Comparison of ENCODE assay signal across 21 mouse cellular contexts in the genomic region with DNA sequence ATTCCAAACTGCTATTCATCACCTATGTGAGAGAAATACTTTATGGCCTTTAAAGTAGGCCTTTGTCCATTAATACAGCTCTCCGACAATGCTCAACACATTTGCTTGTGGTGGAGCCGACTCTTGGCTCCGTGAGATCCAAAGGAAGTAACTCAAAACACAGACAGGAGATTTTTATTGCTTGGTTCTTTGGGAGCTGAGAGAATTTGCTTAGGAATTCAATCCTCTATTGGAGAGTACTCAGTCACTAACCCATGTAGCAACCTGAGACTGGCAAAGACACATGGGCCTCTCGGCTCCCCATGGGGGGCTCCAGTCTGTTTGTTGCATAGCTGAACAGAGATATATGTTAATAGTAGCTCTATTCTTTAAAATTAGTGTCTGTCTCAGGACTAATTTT.
DNase-seq lines count a peak whose midpoint lies in the region; ATAC-seq lines count a peak whose summit lies in the region.
"Had no signal": no experiment of that assay in that cellular context is flagged by ENCODE, and none has a peak within 500 bp of the region (broad histone marks: within the 10 kb centered on the region; RNA-seq: fewer than 3 reads in every experiment).

No protein-coding gene starts in this region.

- H3K9ac ChIP-seq in kidney, embryonic 16.5 days (replicated peaks; ENCODE audit: low read length), result no peak overlapping the region
- H3K9ac ChIP-seq in limb, embryonic 12.5 days (replicated peaks), result no peak overlapping the region
- H3K9ac ChIP-seq: heart, embryonic 15.5 days had no signal

- no peaks in the 10 kb centered on the region for H3K36me3 ChIP-seq in kidney, embryonic 16.5 days (ENCODE audit: insufficient read depth, low read length)
- H3K36me3 ChIP-seq in embryonic facial prominence, embryonic 10.5 days (replicated peaks), result no peaks in the 10 kb centered on the region
- no peaks in the 10 kb centered on the region for H3K36me3 ChIP-seq in limb, embryonic 12.5 days
- no peaks in the 10 kb centered on the region for H3K36me3 ChIP-seq in forebrain, embryonic 10.5 days (replicated peaks)
- H3K36me3 ChIP-seq: G1E; heart, embryonic 10.5 days; heart, embryonic 15.5 days had no signal

- no peaks in the 10 kb centered on the region for H3K27me3 ChIP-seq in kidney, embryonic 16.5 days (ENCODE audit: insufficient read depth, low read length)
- no peaks in the 10 kb centered on the region for H3K27me3 ChIP-seq in embryonic facial prominence, embryonic 10.5 days (replicated peaks; ENCODE audit: low read depth, poor library complexity, severe bottlenecking)
- no peaks in the 10 kb centered on the region for H3K27me3 ChIP-seq in limb, embryonic 12.5 days
- H3K27me3 ChIP-seq in forebrain, embryonic 10.5 days (ENCODE audit: poor library complexity, severe bottlenecking), result no peaks in the 10 kb centered on the region
- H3K27me3 ChIP-seq: heart, embryonic 15.5 days had no signal

- no peak overlapping the region for H3K4me2 ChIP-seq in kidney, embryonic 16.5 days (replicated peaks; ENCODE audit: low read depth, low read length)
- no peak overlapping the region for H3K4me2 ChIP-seq in limb, embryonic 12.5 days
- H3K4me2 ChIP-seq: heart, embryonic 15.5 days had no signal

- H3K9me3 ChIP-seq in kidney, embryonic 16.5 days (ENCODE audit: low read length), result no peaks in the 10 kb centered on the region
- no peaks in the 10 kb centered on the region for H3K9me3 ChIP-seq in embryonic facial prominence, embryonic 10.5 days
- H3K9me3 ChIP-seq in limb, embryonic 12.5 days, result no peaks in the 10 kb centered on the region
- no peaks in the 10 kb centered on the region for H3K9me3 ChIP-seq in forebrain, embryonic 10.5 days
- H3K9me3 ChIP-seq: heart, embryonic 10.5 days; heart, embryonic 15.5 days had no signal

- intact Hi-C loops in gastrocnemius, postnatal 36 days (cut with DNase I), result no loop called here

- no peak for ATAC-seq in kidney, embryonic 16.5 days (ENCODE audit: low FRiP score, low TSS enrichment)
- ATAC-seq in limb, embryonic 12.5 days (ENCODE audit: insufficient number of reproducible peaks, insufficient read depth, low FRiP score, low TSS enrichment, low read depth), result no peak
- ATAC-seq: CD4-positive, CD25-positive, alpha-beta regulatory T cell, adult 4 months; hindbrain, embryonic 16.5 days had no signal

- DNase-seq in heart, adult 11 months, result peak; percentile 67
- no peak for DNase-seq in heart, postnatal 4 days
- no peak for DNase-seq in kidney, postnatal 14 days
- DNase-seq in embryonic facial prominence, embryonic 10.5 days (ENCODE audit: low spot score), result no peak
- DNase-seq in forebrain, embryonic 10.5 days (ENCODE audit: extremely low spot score, low spot score), result no peak
- no peak for DNase-seq in gastrocnemius, postnatal 36 days
- DNase-seq: adrenal gland, postnatal 10 days; B cell, adult 2 months; cerebellum, adult 11 months; cerebellum, adult 9-10 months; cerebellum, postnatal 25 days; gastrocnemius, adult 2 months; gastrocnemius, postnatal 25 days; heart, adult 18-20 months had no signal

- H3K4me1 ChIP-seq in kidney, embryonic 16.5 days (ENCODE audit: insufficient read depth, low read length), result peaks cover 51% of the 10 kb centered on the region
- peaks cover 58% of the 10 kb centered on the region for H3K4me1 ChIP-seq in embryonic facial prominence, embryonic 10.5 days
- H3K4me1 ChIP-seq in limb, embryonic 12.5 days (replicated peaks), result peaks cover 50% of the 10 kb centered on the region
- peaks cover 53% of the 10 kb centered on the region for H3K4me1 ChIP-seq in forebrain, embryonic 10.5 days

- H3K4me3 ChIP-seq in kidney, embryonic 16.5 days (ENCODE audit: low read length), result no peak overlapping the region
- no peak overlapping the region for H3K4me3 ChIP-seq in embryonic facial prominence, embryonic 10.5 days
- H3K4me3 ChIP-seq in limb, embryonic 12.5 days (replicated peaks), result no peak overlapping the region
- no peak overlapping the region for H3K4me3 ChIP-seq in forebrain, embryonic 10.5 days
- H3K4me3 ChIP-seq: gastrocnemius, adult 2 months; heart, embryonic 10.5 days; heart, embryonic 15.5 days had no signal

- 24% methylated on average over 4 of the region's 4 CpGs for WGBS in kidney, embryonic 16.5 days
- WGBS in embryonic facial prominence, embryonic 10.5 days, result 59% methylated on average over 4 of the region's 4 CpGs
- 17% methylated on average over 4 of the region's 4 CpGs for WGBS in limb, embryonic 12.5 days
- WGBS in forebrain, embryonic 10.5 days, result 66% methylated on average over 4 of the region's 4 CpGs

- peak overlapping the region; percentile 39 for H3K27ac ChIP-seq in kidney, embryonic 16.5 days (ENCODE audit: low read length)
- H3K27ac ChIP-seq in embryonic facial prominence, embryonic 10.5 days (replicated peaks), result peak overlapping the region; percentile 10; the same call in 1 of the 2 replicates
- peak overlapping the region; percentile 51 for H3K27ac ChIP-seq in limb, embryonic 12.5 days
- no peak overlapping the region for H3K27ac ChIP-seq in forebrain, embryonic 10.5 days
- H3K27ac ChIP-seq: gastrocnemius, adult 2 months; heart, embryonic 15.5 days had no signal
